Mouse (Mus musculus) forebrain, embryonic 14.5 days (tissue): ENCODE data around the gene H2afb1. TPM values are rescaled to one million over a fixed set of nuclear protein-coding genes. Genes with fewer than 3 reads are reported as not detected.
"Not testable (repeated sequence)": the region's sequence is repeated elsewhere in the genome, so short reads cannot be mapped to it uniquely, and the experiment has no call there.

Source experiments
- ATAC-seq: fragments of 200-750 bp; cut with Nextera tagmentation; 2 replicates; pipeline ENCODE4 v1.8.0; 2017; ENCODE audit warnings: mild to moderate bottlenecking, moderate library complexity
- DNase-seq: peaks from one replicate; pipeline ENCODE4 v3.0.0-alpha.2; 2015; ENCODE audit warnings: low spot score
- H3K27ac ChIP-seq: fragments of 300-500 bp; sonication (generic); 2 replicates; pipeline ENCODE4 v1.5.1; 2014; ENCODE audit warnings: low read depth, mild to moderate bottlenecking, control low read depth, low read length, moderate library complexity
- H3K27me3 ChIP-seq: fragments of 300-500 bp; sonication (generic); replicated peaks from 2 replicates; pipeline ENCODE4 v1.6.1; 2014; ENCODE audit warnings: low read length, control low read depth, mixed read lengths; ENCODE audit not compliant: control insufficient read depth, insufficient read depth
- H3K36me3 ChIP-seq: fragments of 300-500 bp; sonication (generic); 2 replicates; pipeline ENCODE4 v1.6.1; 2014; ENCODE audit warnings: low read length, control low read depth; ENCODE audit not compliant: control insufficient read depth, insufficient read depth
- H3K4me1 ChIP-seq: fragments of 300-500 bp; sonication (generic); 2 replicates; pipeline ENCODE4 v1.6.1; 2014; ENCODE audit warnings: antibody characterized with exemption, low read length, control low read depth; ENCODE audit not compliant: control insufficient read depth, insufficient read depth
- H3K4me2 ChIP-seq: fragments of 300-500 bp; sonication (generic); 2 replicates; pipeline ENCODE4 v1.6.1; 2014; ENCODE audit warnings: mild to moderate bottlenecking, control low read depth, low read length
- H3K4me3 ChIP-seq: fragments of 300-500 bp; sonication (generic); 2 replicates; pipeline ENCODE4 v1.5.1; 2014; ENCODE audit warnings: low read depth, low read length, control low read depth
- H3K9ac ChIP-seq: fragments of 300-500 bp; sonication (generic); 2 replicates; pipeline ENCODE4 v1.6.1; 2014; ENCODE audit warnings: mild to moderate bottlenecking, low read length, control low read depth, moderate library complexity
- H3K9me3 ChIP-seq: fragments of 300-500 bp; sonication (generic); replicated peaks from 2 replicates; pipeline ENCODE4 v1.6.1; 2016; ENCODE audit warnings: low read length, control low read depth, mixed read lengths; ENCODE audit not compliant: control insufficient read depth
- WGBS: fragments of 180-500 bp; shearing (Covaris S2); extraction: QIAGEN DNeasy Blood & Tissue Kit; methylation state at CpG from one replicate; pipeline ENCODE4 v1.1.7; 2014; 5-methylcytosine and 5-hydroxymethylcytosine counted together
- polyA plus RNA-seq: library from polyadenylated mRNA; unstranded; fragments of >200 nt; fragmentation: Nextera tagmentation; extraction: Ambion mirVana; gene quantifications from 2 replicates; pipeline ENCODE4 v1.2.1, GENCODE M21; 2014

The H2afb1 gene
- not detected in 2 replicates for polyA plus RNA-seq

GRCm38 (mm10) chrX:117014457-117014856, at the start of gene H2afb1:
H2afb1 (plus strand) TSS chrX:117014757.
- 93% methylated on average over 6 of the region's 8 CpGs for WGBS

GRCm38 (mm10) chrX:117036085-117036484, 21.5 kb downstream of the H2afb1 start:
- Histone ChIP-seq H3K9ac (no peak overlapping the region), H3K27ac (no peak overlapping the region), H3K36me3 (no peaks in the 10 kb centered on the region), H3K9me3 (no peaks in the 10 kb centered on the region), H3K4me2 (no peak overlapping the region), H3K27me3 (no peaks in the 10 kb centered on the region), H3K4me1 (no peaks in the 10 kb centered on the region), H3K4me3 (no peak overlapping the region)
- 79% methylated on average over 2 of the region's 2 CpGs for WGBS
- peak; percentile 53 for DNase-seq
- ATAC-seq, result no peak

More at GRCm38 (mm10) chrX:117014457-117014856, at the start of gene H2afb1:
- not testable (repeated sequence) for H3K4me3 ChIP-seq, H3K36me3 ChIP-seq, H3K4me2 ChIP-seq, DNase-seq, H3K27me3 ChIP-seq, H3K4me1 ChIP-seq, H3K27ac ChIP-seq, H3K9me3 ChIP-seq, ATAC-seq, H3K9ac ChIP-seq
